Mouse (Mus musculus): ENCODE results near the gene Gm10722.
"Not testable (repeated sequence)": the region's sequence is repeated elsewhere in the genome, so short reads cannot be mapped to it uniquely, and the experiment has no call there.

DNA sequence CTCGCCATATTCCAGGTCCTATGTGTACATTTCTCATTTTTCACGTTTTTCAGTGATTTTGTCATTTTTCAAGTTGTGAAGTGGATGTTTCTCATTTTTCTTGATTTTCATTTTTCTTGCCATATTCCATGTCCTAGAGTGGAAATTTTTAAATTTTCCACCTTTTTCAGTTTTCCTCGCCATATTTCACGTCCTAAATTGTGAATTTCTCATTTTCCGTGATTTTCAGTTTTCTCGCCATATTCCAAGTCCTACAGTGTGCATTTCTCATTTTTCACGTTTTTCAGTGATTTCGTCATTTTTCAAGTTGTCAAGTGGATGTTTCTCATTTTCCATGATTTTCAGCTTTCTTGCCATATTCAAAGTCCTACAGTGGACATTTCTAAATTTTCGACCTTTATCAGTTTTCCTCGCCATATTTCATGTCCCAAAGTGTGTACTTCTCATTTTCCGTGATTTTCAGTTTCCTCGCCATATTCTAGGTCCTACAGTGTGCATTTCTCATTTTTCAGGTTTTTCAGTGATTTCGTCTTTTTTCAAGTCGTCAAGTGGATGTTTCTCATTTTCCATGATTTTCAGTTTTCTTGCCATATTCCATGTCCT is 2.2 kb downstream of the Gm10722 start, which contains the start of gene Gm11168:
- not testable (repeated sequence) for TF ChIP-seq POLR2A, CTCF (IDR thresholded peaks at IDR 0.05; ENCODE audit: extremely low read depth, insufficient read depth, low read length)

Measured in cortical plate, adult 2 months (tissue).